Mouse (Mus musculus) forebrain, embryonic 10.5 days (tissue): ENCODE results near the gene Dlx6. TPM values are rescaled to one million over a fixed set of nuclear protein-coding genes. Genes with fewer than 3 reads are reported as not detected.

Experiments used
- DNase-seq: peaks from one replicate; pipeline ENCODE4 v3.0.0-alpha.2; 2017; ENCODE audit warnings: low spot score; ENCODE audit errors: extremely low spot score
- H3K27ac ChIP-seq: fragments of 300-500 bp; sonication (generic); 2 replicates; pipeline ENCODE4 v1.5.1; 2016; ENCODE audit warnings: mild to moderate bottlenecking
- H3K27me3 ChIP-seq: fragments of 300-500 bp; sonication (generic); 2 replicates; pipeline ENCODE4 v1.6.1; 2016; ENCODE audit warnings: mild to moderate bottlenecking; ENCODE audit not compliant: poor library complexity, severe bottlenecking
- H3K36me3 ChIP-seq: fragments of 300-500 bp; sonication (generic); replicated peaks from 2 replicates; pipeline ENCODE4 v1.6.1; 2016; ENCODE audit warnings: mild to moderate bottlenecking, moderate library complexity
- H3K4me1 ChIP-seq: fragments of 300-500 bp; sonication (generic); 2 replicates; pipeline ENCODE4 v1.6.1; 2016
- H3K4me3 ChIP-seq: fragments of 300-500 bp; sonication (generic); 2 replicates; pipeline ENCODE4 v1.5.1; 2016; ENCODE audit warnings: mild to moderate bottlenecking, moderate library complexity
- H3K9me3 ChIP-seq: fragments of 300-500 bp; sonication (generic); 2 replicates; pipeline ENCODE4 v1.6.1; 2016; ENCODE audit warnings: mild to moderate bottlenecking, moderate library complexity
- WGBS: fragments of 180-500 bp; shearing (Covaris S2); methylation state at CpG from one replicate; pipeline ENCODE4 v1.1.7; 2016; 5-methylcytosine and 5-hydroxymethylcytosine counted together
- polyA plus RNA-seq: library from polyadenylated mRNA; unstranded; fragments of >200 nt; fragmentation: Nextera tagmentation; extraction: Ambion mirVana; gene quantifications from 2 replicates; pipeline ENCODE4 v1.2.1, GENCODE M21; 2016

The Dlx6 gene
- polyA plus RNA-seq, 1 experiment from 2014 or later: 1.1 TPM

GRCm38 (mm10) chr6:6861798-6862428 is 1.2 kb upstream of the Dlx6 start:
- peaks cover 42% of the 10 kb centered on the region for H3K4me1 ChIP-seq
- H3K4me3 ChIP-seq: peak overlapping the region; percentile 57
- no peak for DNase-seq
- no peaks in the 10 kb centered on the region for H3K36me3 ChIP-seq
- H3K27me3 ChIP-seq: peaks cover 100% of the 10 kb centered on the region
- WGBS: 3% methylated on average over 11 of the region's 11 CpGs
- H3K27ac ChIP-seq: no peak overlapping the region
- no peaks in the 10 kb centered on the region for H3K9me3 ChIP-seq

- H3K36me3 ChIP-seq: no peaks in the 10 kb centered on the region
- under 1% methylated on average over 23 of the region's 23 CpGs for WGBS
- peak; percentile 89 for DNase-seq
- peak overlapping the region; percentile 57 for H3K4me3 ChIP-seq
- peaks cover 42% of the 10 kb centered on the region for H3K4me1 ChIP-seq
- no peaks in the 10 kb centered on the region for H3K9me3 ChIP-seq
- H3K27me3 ChIP-seq: peaks cover 100% of the 10 kb centered on the region
- H3K27ac ChIP-seq: no peak overlapping the region
Measured at GRCm38 (mm10) chr6:6862611-6863010, 523 bp upstream of the Dlx6 start.

GRCm38 (mm10) chr6:6863955-6864354 is 821 bp downstream of the Dlx6 start:
- Histone ChIP-seq H3K4me3 (peak overlapping the region; percentile 57), H3K9me3 (no peaks in the 10 kb centered on the region), H3K4me1 (peaks cover 42% of the 10 kb centered on the region), H3K27ac (peak overlapping the region; percentile 80), H3K36me3 (no peaks in the 10 kb centered on the region), H3K27me3 (peaks cover 100% of the 10 kb centered on the region)
- DNase-seq: no peak
- under 1% methylated on average over 21 of the region's 21 CpGs for WGBS

DNA sequence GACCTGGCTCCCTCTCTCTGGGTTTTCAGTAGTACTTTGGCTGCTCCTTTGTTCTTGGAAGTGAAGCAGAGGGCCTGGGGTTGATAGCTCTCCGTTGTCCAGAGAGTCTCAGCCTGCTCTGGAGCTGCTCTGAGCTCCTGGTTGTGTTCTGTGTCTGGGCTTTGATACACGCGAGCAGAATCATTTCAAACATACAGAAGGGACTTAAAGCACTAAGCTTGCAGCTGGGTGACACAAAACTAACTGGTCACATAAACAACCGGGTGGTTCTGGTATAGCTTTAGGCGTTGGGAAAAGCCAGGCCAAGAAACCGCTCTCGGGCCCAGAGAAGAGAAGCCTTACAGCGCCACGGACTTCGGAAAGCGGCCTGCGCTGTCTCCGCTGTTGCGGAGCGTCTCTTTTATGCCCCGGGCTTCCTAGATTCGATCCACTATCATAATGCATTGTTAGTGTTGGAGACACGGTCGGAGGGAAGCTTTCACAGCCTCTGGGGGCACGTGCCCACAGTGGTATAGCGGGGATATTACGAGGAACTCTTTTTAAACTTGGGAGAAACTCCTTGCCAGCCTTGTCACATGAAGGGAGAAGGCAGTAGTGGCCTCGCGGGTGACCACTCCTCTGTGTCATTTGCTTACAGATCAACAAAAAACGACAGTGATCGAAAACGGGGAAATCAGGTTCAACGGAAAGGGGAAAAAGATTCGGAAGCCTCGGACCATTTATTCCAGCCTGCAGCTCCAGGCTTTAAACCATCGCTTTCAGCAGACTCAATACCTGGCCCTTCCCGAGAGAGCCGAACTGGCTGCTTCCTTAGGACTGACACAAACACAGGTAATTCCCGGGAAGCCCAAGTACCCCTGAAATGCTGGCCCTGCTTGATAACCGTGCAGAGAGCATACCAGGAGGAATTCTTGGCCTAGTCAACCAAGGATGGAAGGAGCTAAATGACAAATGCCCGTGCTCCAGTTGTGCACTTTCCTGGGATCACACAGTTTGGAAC is 1.6 kb downstream of the Dlx6 start:
- H3K9me3 ChIP-seq: no peaks in the 10 kb centered on the region
- H3K4me1 ChIP-seq: peaks cover 38% of the 10 kb centered on the region
- under 1% methylated on average over 36 of the region's 36 CpGs for WGBS
- H3K36me3 ChIP-seq: no peaks in the 10 kb centered on the region
- peaks cover 100% of the 10 kb centered on the region for H3K27me3 ChIP-seq
- H3K4me3 ChIP-seq: peak overlapping the region; percentile 57
- DNase-seq: peak; percentile 47
- peak overlapping the region; percentile 80 for H3K27ac ChIP-seq

- peaks cover 100% of the 10 kb centered on the region for H3K27me3 ChIP-seq
- H3K27ac ChIP-seq: no peak overlapping the region
- no peak for DNase-seq
- H3K4me3 ChIP-seq: peak overlapping the region; percentile 8; the same call in 1 of the 2 replicates
- peaks cover 22% of the 10 kb centered on the region for H3K4me1 ChIP-seq
- 10% methylated on average over 9 of the region's 9 CpGs for WGBS
- no peaks in the 10 kb centered on the region for H3K9me3 ChIP-seq
- H3K36me3 ChIP-seq: no peaks in the 10 kb centered on the region
Measured at GRCm38 (mm10) chr6:6867031-6867430, 3.9 kb downstream of the Dlx6 start.

- 7% methylated on average over 13 of the region's 13 CpGs for WGBS
- Histone ChIP-seq H3K9me3 (peaks cover 1% of the 10 kb centered on the region; the same call in 1 of the 2 replicates), H3K4me1 (peaks cover 12% of the 10 kb centered on the region), H3K27me3 (peaks cover 100% of the 10 kb centered on the region), H3K27ac (no peak overlapping the region), H3K4me3 (no peak overlapping the region), H3K36me3 (no peaks in the 10 kb centered on the region)
- DNase-seq: no peak
Measured at GRCm38 (mm10) chr6:6869041-6869685, 6.0 kb downstream of the Dlx6 start.

- Histone ChIP-seq H3K27me3 (peaks cover 100% of the 10 kb centered on the region), H3K4me3 (peak overlapping the region; percentile 19; the same call in 1 of the 2 replicates), H3K27ac (no peak overlapping the region)
Measured at GRCm38 (mm10) chr6:6869961-6870800, 7.0 kb downstream of the Dlx6 start.

DNA sequence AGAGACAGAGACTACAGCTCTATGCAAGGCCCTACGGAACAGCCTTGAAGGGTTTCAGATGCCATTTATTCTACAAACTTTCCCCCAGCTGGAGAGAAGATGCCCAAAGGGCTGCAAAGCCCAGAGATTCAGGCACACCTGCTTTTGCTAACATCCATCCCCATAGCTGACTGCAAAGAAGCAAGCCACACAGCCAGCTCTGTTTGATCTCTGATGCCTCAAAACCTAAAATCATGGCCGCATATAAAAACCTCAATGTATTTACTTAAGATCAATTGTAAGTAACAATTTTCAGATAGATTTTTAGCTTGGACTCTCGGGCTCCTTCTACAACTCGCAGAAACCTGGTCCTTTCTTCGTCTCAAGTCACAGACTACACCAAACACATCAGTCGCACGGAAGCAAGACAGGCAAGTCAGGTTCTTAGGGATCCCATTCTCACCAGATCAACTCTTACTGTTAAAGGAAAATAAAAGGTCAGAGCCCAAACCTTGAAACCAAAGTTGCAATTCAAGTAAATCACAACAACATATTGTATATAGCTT is 7.8 kb downstream of the Dlx6 start:
- WGBS: 1% methylated on average over 7 of the region's 7 CpGs
- no peak overlapping the region for H3K27ac ChIP-seq
- peaks cover 4% of the 10 kb centered on the region; the same call in 1 of the 2 replicates for H3K9me3 ChIP-seq

More at GRCm38 (mm10) chr6:6869961-6870800, 7.0 kb downstream of the Dlx6 start:
- 1% methylated on average over 11 of the region's 11 CpGs for WGBS
- peaks cover 4% of the 10 kb centered on the region; the same call in 1 of the 2 replicates for H3K9me3 ChIP-seq
- H3K4me1 ChIP-seq: peaks cover 15% of the 10 kb centered on the region
- no peak for DNase-seq
- H3K36me3 ChIP-seq: no peaks in the 10 kb centered on the region

GRCm38 (mm10) chr6:6871692-6872091 is 8.6 kb downstream of the Dlx6 start:
- no peak overlapping the region for H3K4me3 ChIP-seq
- no peak overlapping the region for H3K27ac ChIP-seq

More for the DNA sequence above, 7.8 kb downstream of the Dlx6 start:
- peaks cover 16% of the 10 kb centered on the region for H3K4me1 ChIP-seq
- H3K27me3 ChIP-seq: peaks cover 100% of the 10 kb centered on the region
- H3K36me3 ChIP-seq: no peaks in the 10 kb centered on the region
- H3K4me3 ChIP-seq: peak overlapping the region; percentile 19; the same call in 1 of the 2 replicates
- DNase-seq: no peak

DNA sequence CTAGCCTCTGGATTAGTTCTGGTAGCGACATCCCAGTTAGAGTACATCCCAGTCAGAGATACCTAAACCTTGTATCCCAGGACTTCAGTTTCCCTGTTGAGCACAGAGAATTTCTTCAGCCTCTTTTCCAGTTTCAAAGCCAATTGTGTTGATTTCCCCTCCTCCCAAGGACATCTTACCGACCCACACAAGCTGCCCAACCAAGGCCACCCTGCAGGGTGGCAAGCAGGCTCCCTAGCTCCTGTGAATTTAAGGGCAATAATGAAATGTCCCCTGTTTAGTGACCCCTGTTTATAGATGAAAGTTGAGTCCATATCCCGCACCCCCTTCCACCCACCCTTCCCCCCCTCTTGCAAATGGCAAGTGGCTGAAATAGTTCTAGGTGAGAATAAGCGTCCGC is 9.7 kb downstream of the Dlx6 start:
- peaks cover 100% of the 10 kb centered on the region for H3K27me3 ChIP-seq
- H3K4me1 ChIP-seq: peaks cover 16% of the 10 kb centered on the region
- WGBS: 1% methylated on average over 5 of the region's 5 CpGs
- no peak overlapping the region for H3K27ac ChIP-seq
- H3K36me3 ChIP-seq: no peaks in the 10 kb centered on the region
- H3K4me3 ChIP-seq: no peak overlapping the region
- DNase-seq: no peak
- H3K9me3 ChIP-seq: peaks cover 4% of the 10 kb centered on the region; the same call in 1 of the 2 replicates

More at GRCm38 (mm10) chr6:6871692-6872091, 8.6 kb downstream of the Dlx6 start:
- peaks cover 4% of the 10 kb centered on the region; the same call in 1 of the 2 replicates for H3K9me3 ChIP-seq
- no peaks in the 10 kb centered on the region for H3K36me3 ChIP-seq
- no peak for DNase-seq
- 4% methylated on average over 5 of the region's 5 CpGs for WGBS
- H3K27me3 ChIP-seq: peaks cover 100% of the 10 kb centered on the region
- H3K4me1 ChIP-seq: peaks cover 16% of the 10 kb centered on the region

DNA sequence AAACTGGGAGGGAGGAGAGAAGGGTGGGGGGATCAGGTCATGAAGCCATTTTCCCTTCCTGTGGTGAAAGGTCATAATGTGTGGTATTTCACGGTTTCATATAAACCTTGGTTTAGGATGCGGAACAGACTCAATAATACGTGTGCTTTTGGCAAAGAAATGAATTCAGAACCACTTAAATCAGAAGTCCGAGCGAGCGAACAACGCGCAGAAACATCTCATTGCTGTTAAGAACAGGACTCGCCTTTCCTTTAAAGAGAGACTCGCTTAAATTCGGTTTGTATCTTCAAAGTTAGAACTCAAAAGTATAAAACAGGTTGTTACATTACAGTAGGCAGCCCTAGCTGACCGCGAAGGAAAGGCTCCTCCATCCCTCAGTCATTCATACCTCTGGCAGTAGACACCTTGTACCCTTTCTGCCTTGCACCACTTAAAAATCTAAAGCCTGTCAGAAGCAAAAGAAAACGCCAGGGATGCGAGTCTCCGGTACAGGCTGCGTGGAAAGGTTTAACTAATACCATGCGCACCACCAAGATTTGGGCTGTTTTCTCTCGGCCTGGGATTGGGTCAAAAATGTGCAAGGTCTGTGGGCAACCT is 10.4 kb downstream of the Dlx6 start:
- peaks cover 23% of the 10 kb centered on the region for H3K4me1 ChIP-seq
- no peaks in the 10 kb centered on the region for H3K36me3 ChIP-seq
- peaks cover 4% of the 10 kb centered on the region; the same call in 1 of the 2 replicates for H3K9me3 ChIP-seq
- no peak for DNase-seq
- H3K27ac ChIP-seq: no peak overlapping the region
- H3K27me3 ChIP-seq: peaks cover 100% of the 10 kb centered on the region
- under 1% methylated on average over 19 of the region's 19 CpGs for WGBS
- peak overlapping the region; percentile 32; the same call in 1 of the 2 replicates for H3K4me3 ChIP-seq
